Mouse (Mus musculus) large intestine, adult 2 months (tissue): ENCODE measurements around the gene Daxx. TPM values are rescaled to one million over a fixed set of nuclear protein-coding genes. Genes with fewer than 3 reads are reported as not detected.
"Not testable (repeated sequence)": the region's sequence is repeated elsewhere in the genome, so short reads cannot be mapped to it uniquely, and the experiment has no call there.

Experiments used
- DNase-seq: peaks from one replicate; pipeline ENCODE4 v3.0.0-alpha.2; 2012; ENCODE audit warnings: low read depth, low spot score
- WGBS: fragments of 180-500 bp; shearing (Covaris S2); methylation state at CpG from one replicate; pipeline ENCODE4 v1.1.7; 2018; 5-methylcytosine and 5-hydroxymethylcytosine counted together
- polyA plus RNA-seq: library from polyadenylated mRNA; depleted of rRNA; stranded (reverse); fragments of >200 nt; gene quantifications from 2 replicates; pipeline ENCODE4 v1.2.3, GENCODE M21; 2012

Daxx gene
- polyA plus RNA-seq, 1 experiment: 34.1 TPM

GRCm38 (mm10) chr17:33901653-33902052 lies 7.6 kb upstream of the Daxx start:
- DNase-seq: no peak
- WGBS: 71% methylated on average over 3 of the region's 4 CpGs

GRCm38 (mm10) chr17:33902079-33902478 lies 7.1 kb upstream of the Daxx start:
- no peak for DNase-seq
- WGBS: 28% methylated on average over 4 of the region's 4 CpGs

GRCm38 (mm10) chr17:33902491-33902890 lies 6.7 kb upstream of the Daxx start:
- no peak for DNase-seq
- 79% methylated on average over 7 of the region's 7 CpGs for WGBS

GRCm38 (mm10) chr17:33903911-33904651 lies 5.1 kb upstream of the Daxx start:
- DNase-seq: not testable (repeated sequence)
- 71% methylated on average over 6 of the region's 6 CpGs for WGBS

DNA sequence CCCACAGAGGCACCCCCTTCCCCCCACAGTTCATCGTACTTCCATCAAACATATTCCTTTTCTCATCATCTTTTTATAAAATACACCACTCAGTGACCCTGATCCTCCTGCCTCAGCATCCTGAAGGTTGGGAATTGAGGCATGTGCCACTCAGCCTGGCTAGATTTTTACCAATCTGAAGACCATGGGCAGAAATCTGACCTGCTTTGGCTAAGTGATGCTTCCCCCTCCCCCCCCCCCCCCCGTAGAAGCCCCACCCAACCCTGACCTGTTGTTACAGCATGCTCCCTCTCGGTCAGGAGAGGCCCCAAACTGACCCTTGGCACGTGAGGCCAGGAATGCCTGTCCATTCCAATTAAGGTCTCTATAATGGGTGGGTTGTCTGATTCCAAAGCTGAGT lies 4.4 kb upstream of the Daxx start, which contains the start of gene Platr17:
TSS of gene Platr17 (plus strand) at position 301 of the 400 bp plus-strand sequence.
- WGBS: 30% methylated on average over 4 of the region's 4 CpGs
- DNase-seq: not testable (repeated sequence)

DNA sequence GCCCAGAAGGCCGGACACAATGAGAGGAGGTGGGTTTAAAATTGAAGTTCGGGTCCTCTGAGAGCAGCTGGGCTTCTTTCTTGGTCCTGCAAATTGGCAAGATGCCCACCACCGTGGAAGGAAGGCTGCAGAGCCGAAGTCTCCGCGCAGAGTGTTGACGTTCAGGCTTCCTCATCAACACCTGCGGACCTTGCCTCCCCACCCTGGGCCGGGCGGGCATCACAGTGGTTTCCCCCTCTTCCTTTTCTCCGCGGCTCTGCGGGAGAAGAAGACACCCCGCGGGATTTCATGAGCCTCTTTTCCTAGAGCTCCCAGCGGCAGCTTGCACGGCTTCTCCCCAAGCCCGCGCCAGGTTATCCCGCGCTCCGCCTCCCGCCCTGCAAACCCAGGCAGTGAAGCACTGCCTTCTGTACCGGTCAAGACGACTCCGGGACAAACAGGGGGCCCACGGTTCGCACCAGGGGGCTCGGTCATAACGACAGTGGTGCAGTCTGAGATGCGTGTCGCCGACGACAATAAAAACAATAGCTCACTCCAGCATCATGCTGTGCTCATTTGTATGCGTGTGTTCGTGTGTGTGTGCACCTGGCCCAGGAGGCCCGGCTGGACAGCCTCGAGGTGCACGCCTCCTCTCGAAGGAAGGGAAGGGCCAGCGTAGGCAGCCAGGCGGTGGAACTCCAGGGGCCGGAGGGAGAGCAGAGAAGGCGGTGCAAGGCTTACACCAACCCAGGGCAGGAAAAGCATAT lies 710 bp upstream of the Daxx start:
- under 1% methylated on average over 44 of the region's 44 CpGs for WGBS
- no peak for DNase-seq

DNA sequence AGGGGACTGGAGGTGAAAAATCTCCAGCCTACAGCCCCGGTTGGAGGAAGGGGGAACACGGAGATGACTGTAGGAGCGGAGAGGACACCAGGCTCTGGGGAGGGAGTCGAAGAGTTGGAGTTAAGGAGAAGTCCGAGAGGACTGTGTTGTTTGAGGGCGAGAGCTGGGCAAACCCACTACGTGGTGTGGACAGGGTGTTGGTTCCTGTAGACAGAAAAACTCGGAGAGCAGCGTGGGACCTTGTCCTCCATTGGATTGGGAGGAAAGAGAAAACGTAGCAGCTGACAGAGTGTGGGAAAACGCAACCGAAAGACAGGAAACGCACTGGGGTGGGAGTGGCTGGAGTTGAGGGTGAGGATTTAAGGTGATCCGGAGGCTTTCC lies 646 bp downstream of the Daxx start:
- DNase-seq: no peak
- WGBS: under 1% methylated on average over 14 of the region's 14 CpGs

GRCm38 (mm10) chr17:33910346-33911051 lies 1.3 kb downstream of the Daxx start:
- no peak for DNase-seq
- WGBS: 37% methylated on average over 11 of the region's 11 CpGs

DNA sequence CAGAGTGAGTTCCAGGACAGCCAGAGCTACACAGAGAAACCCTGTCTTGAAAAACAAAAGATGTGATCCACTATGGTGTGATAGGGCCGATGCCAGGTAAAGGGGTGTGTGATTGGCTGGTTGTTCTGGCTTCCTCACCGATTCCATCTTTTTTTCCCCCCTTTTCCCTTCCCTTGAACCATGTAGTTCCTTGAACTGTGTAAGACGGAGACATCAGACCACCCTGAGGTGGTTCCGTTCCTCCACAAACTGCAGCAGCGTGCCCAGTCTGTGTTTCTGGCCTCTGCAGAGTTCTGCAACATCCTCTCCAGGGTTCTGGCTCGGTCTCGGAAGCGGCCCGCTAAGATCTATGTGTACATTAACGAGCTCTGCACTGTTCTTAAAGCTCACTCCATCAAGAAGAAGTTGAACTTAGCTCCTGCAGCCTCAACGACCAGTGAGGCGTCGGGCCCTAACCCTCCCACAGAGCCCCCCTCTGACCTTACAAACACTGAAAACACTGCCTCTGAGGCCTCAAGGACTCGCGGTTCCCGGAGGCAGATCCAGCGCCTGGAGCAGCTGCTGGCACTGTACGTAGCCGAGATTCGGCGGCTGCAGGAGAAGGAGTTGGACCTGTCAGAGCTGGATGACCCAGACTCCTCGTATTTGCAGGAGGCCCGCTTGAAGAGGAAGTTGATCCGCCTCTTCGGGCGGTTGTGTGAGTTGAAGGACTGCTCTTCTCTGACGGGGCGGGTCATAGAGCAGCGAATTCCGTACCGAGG lies 2.0 kb downstream of the Daxx start:
- no peak for DNase-seq
- WGBS: 87% methylated on average over 31 of the region's 31 CpGs

DNA sequence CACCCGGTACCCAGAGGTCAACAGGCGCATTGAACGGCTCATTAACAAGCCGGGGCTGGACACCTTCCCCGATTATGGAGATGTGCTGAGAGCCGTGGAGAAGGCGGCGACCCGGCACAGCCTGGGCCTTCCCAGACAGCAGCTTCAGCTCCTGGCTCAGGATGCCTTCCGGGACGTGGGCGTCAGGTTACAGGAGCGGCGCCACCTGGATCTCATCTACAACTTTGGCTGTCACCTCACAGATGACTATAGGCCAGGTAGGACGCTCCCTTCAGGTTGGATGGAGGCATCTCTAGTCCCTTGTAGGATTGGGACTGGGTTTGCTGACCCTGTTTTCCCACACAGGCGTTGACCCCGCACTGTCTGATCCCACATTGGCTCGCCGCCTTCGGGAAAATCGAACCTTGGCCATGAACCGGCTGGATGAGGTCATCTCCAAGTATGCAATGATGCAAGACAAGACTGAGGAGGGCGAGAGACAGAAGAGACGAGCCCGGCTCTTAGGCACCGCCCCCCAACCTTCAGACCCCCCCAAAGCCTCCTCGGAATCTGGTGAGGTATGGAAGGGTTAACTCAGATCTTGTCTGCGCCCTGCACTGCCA lies 2.7 kb downstream of the Daxx start:
- 87% methylated on average over 28 of the region's 28 CpGs for WGBS
- DNase-seq: no peak

GRCm38 (mm10) chr17:33913264-33913663 lies 4.0 kb downstream of the Daxx start:
- no peak for DNase-seq
- 83% methylated on average over 10 of the region's 10 CpGs for WGBS

DNA sequence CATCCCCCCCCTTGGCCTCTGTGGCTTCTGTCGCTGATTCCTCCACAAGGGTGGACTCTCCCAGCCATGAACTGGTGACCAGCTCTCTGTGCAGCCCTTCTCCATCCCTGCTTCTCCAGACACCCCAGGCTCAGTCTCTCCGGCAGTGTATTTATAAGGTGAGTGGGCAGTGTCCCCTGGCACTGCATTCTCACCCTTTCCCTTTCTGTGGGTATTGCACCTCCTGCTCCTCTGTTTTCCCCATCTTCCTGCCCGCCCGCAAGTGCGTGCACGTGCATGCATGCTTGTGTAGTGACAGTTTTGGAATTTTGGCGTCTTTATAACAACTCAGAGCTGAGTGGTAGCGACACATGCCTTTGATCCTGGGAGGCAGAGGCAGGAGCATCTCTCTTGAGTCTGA lies 4.7 kb downstream of the Daxx start:
- WGBS: 93% methylated on average over 8 of the region's 8 CpGs
- DNase-seq: no peak

DNA sequence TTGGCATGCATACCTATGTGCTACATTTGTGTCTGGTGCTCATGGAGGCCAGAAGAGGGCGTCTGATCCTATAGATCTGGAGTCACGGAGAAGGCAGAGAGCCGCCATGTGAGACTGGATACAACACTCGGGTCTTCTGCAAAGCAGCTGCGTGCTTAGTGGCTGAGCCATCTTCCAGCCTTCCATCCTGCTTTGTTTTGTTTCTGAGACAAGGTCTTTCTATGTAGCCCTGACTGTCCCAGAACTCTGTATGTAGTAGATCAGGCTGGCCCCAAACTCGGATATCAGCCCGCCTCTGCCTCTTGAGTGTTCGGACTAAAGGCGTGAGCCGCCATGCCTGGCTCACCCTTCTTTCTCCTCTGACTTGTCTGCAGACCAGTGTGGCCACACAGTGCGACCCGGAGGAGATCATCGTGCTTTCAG lies 5.8 kb downstream of the Daxx start:
- WGBS: 74% methylated on average over 13 of the region's 13 CpGs
- DNase-seq: no peak

DNA sequence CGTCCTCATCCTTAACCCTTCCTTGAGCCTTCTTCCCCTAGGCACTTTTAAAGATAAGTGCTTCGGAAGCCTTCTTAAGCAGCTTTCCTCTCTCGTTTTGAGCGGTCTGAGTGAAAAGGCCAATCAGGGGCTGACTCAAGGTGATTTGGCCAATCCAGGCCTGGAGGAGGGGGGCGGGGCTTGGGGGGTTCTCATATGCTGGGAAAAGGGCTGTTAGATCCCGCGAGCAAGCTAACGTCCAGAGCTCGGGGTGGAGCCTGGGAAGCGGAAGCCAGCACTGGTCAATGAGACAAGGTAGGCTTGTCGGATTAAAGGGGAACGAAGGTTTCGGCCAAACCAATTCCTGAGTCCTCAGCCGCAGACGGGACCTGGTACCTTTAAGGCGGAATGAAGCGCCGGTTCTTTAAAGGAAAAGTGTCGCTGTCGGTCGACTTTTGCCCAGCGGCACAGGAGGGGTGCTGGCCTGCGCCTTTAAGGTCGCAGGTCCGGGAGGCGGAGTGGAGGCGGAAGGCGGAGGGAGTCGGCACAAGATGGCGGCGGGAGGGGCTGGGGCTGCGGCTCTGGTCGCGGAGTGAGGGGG lies 6.5 kb downstream of the Daxx start, which contains the start of the genes Tapbp and Zbtb22:
TSS of gene Tapbp (plus strand) at position 229 of the 580 bp plus-strand sequence.
TSS of gene Zbtb22 (plus strand) at position 234 of the 580 bp plus-strand sequence.
- WGBS: under 1% methylated on average over 33 of the region's 34 CpGs

DNA sequence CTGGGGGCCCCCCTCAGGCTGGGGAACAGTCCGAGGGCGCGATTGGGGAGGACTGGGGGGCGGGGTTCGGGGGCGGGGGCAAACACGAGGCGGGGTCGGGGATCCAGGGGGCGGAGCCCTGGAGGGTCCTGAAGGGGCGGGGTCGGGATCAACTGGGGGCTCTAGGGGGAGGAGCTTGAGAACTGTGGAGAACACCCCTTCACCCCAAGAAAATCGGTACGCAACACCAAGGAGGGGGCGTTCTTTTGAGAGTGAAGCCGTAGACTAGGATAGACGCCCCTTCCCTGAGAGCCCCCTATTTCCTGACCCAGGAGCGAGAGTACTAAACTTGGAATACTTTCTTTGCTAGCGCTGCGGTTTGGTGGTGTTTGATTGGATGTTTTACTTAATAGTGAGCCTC lies 7.1 kb downstream of the Daxx start:
- WGBS: under 1% methylated on average over 19 of the region's 20 CpGs
- no peak for DNase-seq

More for the DNA sequence above, 6.5 kb downstream of the Daxx start, which contains the start of the genes Tapbp and Zbtb22:
- peak; percentile 99 for DNase-seq

DNA sequence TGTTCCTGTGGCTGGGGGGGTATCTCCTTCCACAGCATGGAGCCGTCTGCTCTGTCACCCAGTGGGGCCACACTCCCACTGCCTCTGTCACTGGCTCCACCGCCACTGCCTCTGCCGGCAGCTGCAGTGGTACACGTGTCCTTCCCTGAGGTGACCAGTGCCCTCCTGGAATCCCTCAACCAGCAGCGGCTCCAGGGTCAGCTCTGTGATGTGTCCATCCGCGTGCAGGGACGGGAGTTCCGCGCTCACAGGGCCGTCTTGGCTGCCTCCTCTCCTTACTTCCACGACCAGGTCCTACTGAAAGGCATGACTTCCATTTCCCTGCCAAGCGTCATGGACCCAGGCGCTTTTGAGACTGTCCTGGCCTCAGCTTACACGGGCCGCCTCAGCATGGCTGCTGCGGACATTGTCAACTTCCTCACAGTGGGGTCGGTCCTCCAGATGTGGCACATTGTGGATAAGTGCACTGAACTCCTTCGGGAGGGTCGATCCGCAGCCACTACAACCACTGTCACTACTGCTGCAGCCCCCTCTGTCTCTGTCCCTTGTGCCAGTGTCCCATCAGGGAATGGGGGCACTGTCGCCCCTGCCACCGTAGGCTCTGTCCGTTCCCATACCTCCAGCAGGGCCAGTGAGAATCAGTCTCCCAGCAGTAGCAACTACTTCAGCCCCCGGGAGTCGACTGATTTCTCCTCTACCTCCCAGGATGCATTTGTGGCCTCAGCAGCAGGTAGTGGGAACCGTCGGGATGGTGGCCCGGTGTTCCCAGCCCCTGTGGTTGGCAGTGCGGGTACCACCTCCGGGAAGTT lies 7.8 kb downstream of the Daxx start:
- DNase-seq: no peak
- WGBS: 75% methylated on average over 31 of the region's 31 CpGs

- WGBS: 84% methylated on average over 18 of the region's 18 CpGs
- DNase-seq: no peak
Observed at GRCm38 (mm10) chr17:33917656-33918292, 8.6 kb downstream of the Daxx start.
